Mouse (Mus musculus): Measurements from ENCODE around the gene Sv2c.
A peak's percentile ranks its signal among the peaks of the same experiment; 100 is the strongest.

Sv2c gene

DNA sequence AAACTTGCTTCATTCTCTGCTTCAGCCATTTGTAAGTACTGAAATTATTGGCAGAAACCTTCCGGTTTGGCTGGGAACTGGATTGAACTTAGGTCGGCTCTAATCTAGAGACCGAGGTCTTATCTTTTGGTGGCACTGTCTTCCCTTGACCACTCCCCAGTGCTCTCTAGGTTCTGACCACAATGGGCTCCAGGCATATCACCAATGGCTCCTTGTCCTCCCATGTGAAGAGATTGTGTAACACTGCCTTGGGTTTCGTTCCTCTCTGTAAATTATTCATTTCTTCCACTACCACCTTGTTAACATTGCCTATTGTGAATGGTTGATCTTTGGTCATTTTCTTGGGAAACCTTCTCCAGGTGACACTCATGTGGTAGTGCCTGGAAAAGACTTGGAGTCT is 184.0 kb downstream of the Sv2c start:
- no peak for DNase-seq (ENCODE audit: low read depth in 2 of 2, low spot score in 2 of 2)

- no peak for DNase-seq (ENCODE audit: low read depth in 2 of 2, low spot score in 2 of 2)
These were observed 186.4 kb downstream of the Sv2c start for GRCm38 (mm10) chr13:95945937-95946507.

DNA sequence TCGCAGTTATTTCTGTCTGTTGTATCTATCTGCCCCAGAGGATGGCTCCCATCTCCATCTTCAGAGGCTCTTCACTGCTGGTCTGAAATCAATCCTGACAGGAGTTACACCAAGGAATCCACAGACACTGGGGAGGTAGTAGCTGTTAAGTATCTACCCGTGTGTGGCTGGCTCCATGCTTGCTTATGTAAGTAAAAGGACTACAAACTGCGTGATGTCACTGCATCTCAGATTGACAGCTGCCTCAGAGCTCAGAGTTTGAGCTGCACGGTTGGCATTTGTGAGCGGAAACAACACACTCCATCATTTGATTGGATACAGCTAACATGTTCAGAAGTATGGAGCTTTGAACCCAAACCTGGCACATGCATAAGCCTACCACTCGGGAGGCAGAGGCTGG is 187.8 kb downstream of the Sv2c start:
- DNase-seq (ENCODE audit: low read depth in 2 of 2, low spot score in 2 of 2): no peak

GRCm38 (mm10) chr13:95943919-95944318 is 188.5 kb downstream of the Sv2c start:
- no peak for DNase-seq (ENCODE audit: low read depth in 2 of 2, low spot score in 2 of 2)

GRCm38 (mm10) chr13:95942587-95942986 is 189.8 kb downstream of the Sv2c start:
- DNase-seq (ENCODE audit: low read depth in 2 of 2, low spot score in 2 of 2): peak in 1 of 2 experiments; percentile 30

DNA sequence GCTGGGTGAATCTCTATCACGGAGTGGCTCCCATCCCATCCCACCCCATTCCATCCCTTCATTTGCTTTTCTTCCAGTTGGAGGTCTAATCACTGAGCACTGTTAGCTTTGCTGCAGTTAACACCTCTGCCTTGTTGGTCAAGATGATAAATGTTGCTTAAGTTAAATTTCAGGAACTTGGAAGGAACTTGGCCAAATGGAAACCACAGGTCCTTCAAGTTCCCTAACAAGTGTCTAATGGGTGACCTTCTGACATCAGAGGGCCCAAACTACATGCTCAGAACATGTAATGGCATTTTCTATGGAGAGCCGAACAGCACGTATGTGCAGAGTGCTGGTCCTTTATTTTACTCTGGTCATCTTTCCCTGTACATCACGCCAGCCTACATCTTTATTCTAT is 190.5 kb downstream of the Sv2c start:
- no peak for DNase-seq (ENCODE audit: low read depth in 2 of 2, low spot score in 2 of 2)

DNA sequence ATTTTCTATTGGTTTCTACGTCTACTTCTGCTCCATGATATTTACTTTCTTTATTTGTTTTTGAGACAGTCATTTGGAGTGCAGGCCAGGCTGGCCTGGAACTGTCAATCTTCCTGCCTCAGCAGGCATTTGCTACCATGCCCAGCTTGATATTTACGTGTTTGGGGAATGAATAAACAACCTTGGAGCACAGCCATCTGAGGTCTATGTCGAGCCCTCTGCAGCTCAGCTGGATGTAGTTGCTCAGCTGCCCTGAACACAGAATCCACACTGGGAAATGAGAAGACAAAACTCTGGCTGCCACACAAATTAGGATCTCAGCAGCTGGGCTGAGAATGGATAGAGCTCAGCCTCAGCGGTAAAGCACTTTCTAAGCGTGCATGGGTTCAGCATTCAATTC is 191.6 kb downstream of the Sv2c start:
- DNase-seq (ENCODE audit: low read depth in 2 of 2, low spot score in 2 of 2): no peak

- no peak for DNase-seq (ENCODE audit: low read depth in 2 of 2, low spot score in 2 of 2)
These were observed 208.2 kb downstream of the Sv2c start for GRCm38 (mm10) chr13:95924201-95924621.

DNA sequence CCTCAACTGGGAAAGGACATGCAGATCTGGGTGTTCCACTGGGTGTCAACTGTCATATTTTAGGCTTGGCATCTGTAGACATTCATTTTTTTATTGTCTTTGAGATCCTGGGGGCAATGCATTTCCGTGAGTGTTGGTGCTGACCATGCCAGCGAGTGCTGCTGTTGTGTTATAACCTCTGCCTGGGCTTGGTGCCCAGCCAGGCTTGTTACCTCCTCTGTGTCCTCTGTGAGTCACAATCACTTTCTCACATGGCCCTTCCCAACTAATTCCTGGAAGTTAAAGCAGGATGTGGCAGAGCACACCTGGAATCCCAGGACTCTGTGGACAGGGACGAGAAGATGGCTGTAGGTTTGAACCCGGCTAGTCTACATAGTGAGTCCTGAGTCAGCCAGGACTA is 209.8 kb downstream of the Sv2c start:
- DNase-seq (ENCODE audit: low read depth in 2 of 2, low spot score in 2 of 2): no peak

DNA sequence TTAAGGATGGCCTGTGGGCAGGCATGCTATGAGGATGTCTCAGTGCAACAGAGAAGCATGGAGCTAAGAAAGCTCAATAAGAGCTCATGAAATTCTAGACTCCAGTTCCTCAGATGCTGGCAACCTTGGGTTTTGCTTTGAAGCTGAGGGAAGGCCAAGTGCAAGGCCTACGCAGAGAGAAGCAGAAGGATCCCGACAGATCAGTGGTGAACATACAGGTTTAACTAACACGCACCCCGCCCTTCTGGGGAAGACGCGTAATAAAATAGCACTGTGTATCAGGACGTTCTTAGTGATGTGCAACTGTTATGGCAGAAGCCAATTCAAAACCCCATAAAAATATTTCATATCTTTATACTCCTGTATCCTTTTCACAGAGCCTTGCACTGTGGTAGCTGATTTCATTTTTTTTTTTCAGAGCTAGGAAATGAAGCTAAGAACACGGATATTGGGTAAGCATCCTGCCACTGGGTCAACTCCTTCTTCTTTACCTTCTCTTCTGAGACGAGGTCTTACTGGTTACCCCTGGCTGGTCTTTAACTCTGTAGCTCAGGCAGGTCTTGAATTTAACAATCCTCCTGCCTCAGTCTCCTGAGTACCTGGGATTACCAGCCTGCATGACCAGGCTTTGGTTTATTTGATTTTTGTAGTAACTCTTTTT is 213.6 kb downstream of the Sv2c start:
- no peak for DNase-seq (ENCODE audit: low read depth in 2 of 2, low spot score in 2 of 2)

DNA sequence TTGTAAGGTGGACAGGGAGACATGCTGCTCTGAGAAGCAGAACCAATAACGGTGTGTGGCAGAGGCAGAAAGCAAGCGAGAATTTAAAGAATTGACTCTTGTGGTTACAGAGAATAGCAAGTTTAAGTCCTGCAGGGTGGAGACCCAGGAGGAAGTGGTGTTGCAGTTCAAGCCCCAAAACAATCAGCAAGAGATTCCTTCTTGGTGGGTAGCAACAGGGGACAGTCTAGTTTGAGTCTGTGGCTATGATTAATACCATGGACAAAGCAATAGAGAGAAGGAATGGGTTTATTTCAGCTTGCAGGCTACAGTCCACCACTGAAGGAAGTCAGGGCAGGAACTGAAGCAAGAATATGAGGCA is 219.4 kb downstream of the Sv2c start:
- DNase-seq (ENCODE audit: low read depth in 2 of 2, low spot score in 2 of 2): peak in 1 of 2 experiments; percentile 18

GRCm38 (mm10) chr13:95912157-95913045 is 220.0 kb downstream of the Sv2c start:
- no peak for DNase-seq (ENCODE audit: low read depth in 2 of 2, low spot score in 2 of 2)

GRCm38 (mm10) chr13:95910270-95910669 is 222.1 kb downstream of the Sv2c start:
- DNase-seq (ENCODE audit: low read depth in 2 of 2, low spot score in 2 of 2): no peak

- DNase-seq (ENCODE audit: low read depth in 2 of 2, low spot score in 2 of 2): no peak
These were observed 223.1 kb downstream of the Sv2c start for GRCm38 (mm10) chr13:95909244-95909643.
